Mouse (Mus musculus) thymus, postnatal 0 days (tissue): ENCODE measurements around the gene Emb. TPM values are rescaled to one million over a fixed set of nuclear protein-coding genes. Genes with fewer than 3 reads are reported as not detected.
"Not testable (repeated sequence)": the region's sequence is repeated elsewhere in the genome, so short reads cannot be mapped to it uniquely, and the experiment has no call there.

Experiments used
- DNase-seq: peaks from one replicate; pipeline ENCODE4 v3.0.0-alpha.2; 2015; ENCODE audit warnings: low spot score
- polyA plus RNA-seq: library from polyadenylated mRNA; unstranded; fragments of >200 nt; fragmentation: Nextera tagmentation; extraction: Ambion mirVana; gene quantifications from 2 replicates; pipeline ENCODE4 v1.2.1, GENCODE M21; 2015

Emb gene
- polyA plus RNA-seq, result 136 and 155 TPM in 2 replicates

- DNase-seq, result no peak
These were observed at the start of gene Emb for GRCm38 (mm10) chr13:117208236-117208635. Gene Emb (plus strand): TSS chr13:117208536.

- DNase-seq, result no peak
These were observed 44.4 kb upstream of the Emb start for GRCm38 (mm10) chr13:117163906-117164305.

GRCm38 (mm10) chr13:117165071-117165470, 43.3 kb upstream of the Emb start:
- DNase-seq, result peak; percentile 17

GRCm38 (mm10) chr13:117180912-117181311, 27.4 kb upstream of the Emb start:
- DNase-seq, result not testable (repeated sequence)

GRCm38 (mm10) chr13:117183288-117183687, 25.0 kb upstream of the Emb start:
- no peak for DNase-seq

GRCm38 (mm10) chr13:117185329-117185728, 23.0 kb upstream of the Emb start:
- no peak for DNase-seq

GRCm38 (mm10) chr13:117192161-117192560, 16.2 kb upstream of the Emb start:
- no peak for DNase-seq

- DNase-seq, result peak; percentile 40
These were observed 14.8 kb upstream of the Emb start for GRCm38 (mm10) chr13:117193422-117193983.

GRCm38 (mm10) chr13:117195569-117196495, 12.5 kb upstream of the Emb start:
- DNase-seq, result peak; percentile 53

GRCm38 (mm10) chr13:117197666-117198065, 10.7 kb upstream of the Emb start:
- DNase-seq, result no peak

GRCm38 (mm10) chr13:117198402-117199083, 9.8 kb upstream of the Emb start:
- peak; percentile 82 for DNase-seq

GRCm38 (mm10) chr13:117202755-117203471, 5.4 kb upstream of the Emb start:
- DNase-seq, result peak; percentile 58

GRCm38 (mm10) chr13:117204685-117205084, 3.7 kb upstream of the Emb start:
- no peak for DNase-seq

GRCm38 (mm10) chr13:117206066-117206465, 2.3 kb upstream of the Emb start:
- DNase-seq, result no peak

- peak; percentile 69 for DNase-seq
These were observed 3.1 kb downstream of the Emb start for GRCm38 (mm10) chr13:117211386-117211875.

- peak; percentile 63 for DNase-seq
These were observed 7.1 kb downstream of the Emb start for GRCm38 (mm10) chr13:117215481-117215880.

- peak; percentile 97 for DNase-seq
These were observed 7.8 kb downstream of the Emb start for GRCm38 (mm10) chr13:117216126-117216525.

GRCm38 (mm10) chr13:117216752-117217363, 8.5 kb downstream of the Emb start:
- DNase-seq, result peak; percentile 7

GRCm38 (mm10) chr13:117217621-117218020, 9.3 kb downstream of the Emb start:
- peak; percentile 35 for DNase-seq

- DNase-seq, result peak; percentile 66
These were observed 9.8 kb downstream of the Emb start for GRCm38 (mm10) chr13:117218092-117218491.
